ENCODE assay signal across 20 mouse cellular contexts in the genomic region with DNA sequence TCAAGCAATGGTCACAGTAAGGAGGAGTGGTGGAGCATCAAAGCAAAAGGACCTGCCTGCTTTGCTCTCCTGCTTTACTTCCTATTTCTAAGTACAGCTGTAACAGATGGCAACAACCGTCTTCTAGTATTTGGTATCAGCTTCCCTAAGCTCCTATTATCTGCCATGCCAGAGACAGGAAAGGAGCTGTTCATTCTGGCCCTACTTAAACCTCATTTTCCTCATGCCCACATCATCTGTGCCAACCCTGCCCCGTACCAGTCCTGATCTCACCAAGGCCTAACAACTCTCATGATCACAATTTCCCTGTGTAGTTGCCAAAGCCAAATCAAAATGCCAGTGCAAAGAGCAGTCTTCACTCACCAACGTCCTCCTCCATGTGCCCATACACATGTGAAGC.
DNase-seq lines count a peak whose midpoint lies in the region; ATAC-seq and TF ChIP-seq lines count a peak whose summit lies in the region.
"Had no signal": no experiment of that assay in that cellular context is flagged by ENCODE, and none has a peak within 500 bp of the region (broad histone marks: within the 10 kb centered on the region; RNA-seq: fewer than 3 reads in every experiment).

No protein-coding gene starts in this region.

- peaks cover 6% of the 10 kb centered on the region; the same call in 1 of the 2 replicates for H3K4me1 ChIP-seq in hindbrain, embryonic 12.5 days
- no peaks in the 10 kb centered on the region for H3K4me1 ChIP-seq in hindbrain, embryonic 11.5 days (replicated peaks; ENCODE audit: control insufficient read depth, insufficient read depth, low read length)
- no peaks in the 10 kb centered on the region; the same call in 1 of the 2 replicates for H3K4me1 ChIP-seq in midbrain, postnatal 0 days (ENCODE audit: insufficient read depth, low read length)
- H3K4me1 ChIP-seq: heart, embryonic 10.5 days; liver, embryonic 13.5 days; megakaryocyte, embryonic 14.5 days; stomach, embryonic 15.5 days had no signal

- H3K4me2 ChIP-seq in hindbrain, embryonic 12.5 days (replicated peaks): no peak overlapping the region
- no peak overlapping the region for H3K4me2 ChIP-seq in hindbrain, embryonic 11.5 days (replicated peaks; ENCODE audit: low read depth, low read length)
- H3K4me2 ChIP-seq in midbrain, postnatal 0 days (ENCODE audit: low read depth, low read length, poor library complexity, severe bottlenecking): no peak overlapping the region
- H3K4me2 ChIP-seq: liver, embryonic 13.5 days; stomach, embryonic 15.5 days had no signal

- DNase-seq in hindbrain, embryonic 11.5 days (ENCODE audit: low spot score): no peak
- peak; percentile 29 for DNase-seq in brain, adult 2 months (ENCODE audit: low read depth, low spot score)
- peak; percentile 14 for DNase-seq in midbrain, postnatal 0 days (ENCODE audit: low spot score)
- DNase-seq in layer of hippocampus, adult 11-12 months (ENCODE audit: low spot score): no peak
- no peak for DNase-seq in left cerebral cortex, adult 11 months (ENCODE audit: low spot score)
- DNase-seq: B cell, adult 2 months; cerebellum, adult 18-20 months; gastrocnemius, postnatal 14 days; heart, postnatal 36 days; kidney, adult 11 months; kidney, postnatal 36 days; liver, embryonic 13.5 days; right cerebral cortex, adult 18-20 months; spleen, adult 18-20 months; thymus, postnatal 36 days had no signal

- 0 out of 2 replicates have a peak, but pooled peaks have one; percentile 6 for ATAC-seq in hindbrain, embryonic 12.5 days (ENCODE audit: low FRiP score)
- no peak for ATAC-seq in hindbrain, embryonic 11.5 days (ENCODE audit: low FRiP score)
- ATAC-seq in granulocyte monocyte progenitor cell, adult 5-6 weeks (replicated peaks; ENCODE audit: poor library complexity, severe bottlenecking): peak; percentile 79
- no peak for ATAC-seq in midbrain, postnatal 0 days (ENCODE audit: low FRiP score)

- H3K36me3 ChIP-seq in hindbrain, embryonic 12.5 days: no peaks in the 10 kb centered on the region
- H3K36me3 ChIP-seq in hindbrain, embryonic 11.5 days (ENCODE audit: control insufficient read depth, insufficient read depth, low read length): no peaks in the 10 kb centered on the region
- no peaks in the 10 kb centered on the region for H3K36me3 ChIP-seq in midbrain, postnatal 0 days (ENCODE audit: insufficient read depth, low read length)
- H3K36me3 ChIP-seq: heart, embryonic 10.5 days; liver, embryonic 13.5 days; stomach, embryonic 15.5 days had no signal

- no peaks in the 10 kb centered on the region for H3K9me3 ChIP-seq in hindbrain, embryonic 12.5 days (replicated peaks)
- no peaks in the 10 kb centered on the region for H3K9me3 ChIP-seq in hindbrain, embryonic 11.5 days (ENCODE audit: control insufficient read depth, low read length)
- no peaks in the 10 kb centered on the region for H3K9me3 ChIP-seq in midbrain, postnatal 0 days (ENCODE audit: low read length)
- H3K9me3 ChIP-seq: heart, embryonic 10.5 days; liver, embryonic 13.5 days; megakaryocyte, embryonic 14.5 days; stomach, embryonic 15.5 days had no signal

- H3K9ac ChIP-seq in hindbrain, embryonic 12.5 days: no peak overlapping the region
- no peak overlapping the region for H3K9ac ChIP-seq in hindbrain, embryonic 11.5 days (ENCODE audit: low read depth, low read length)
- H3K9ac ChIP-seq in midbrain, postnatal 0 days (replicated peaks; ENCODE audit: low read length, poor library complexity, severe bottlenecking): no peak overlapping the region
- H3K9ac ChIP-seq: liver, embryonic 13.5 days; stomach, embryonic 15.5 days had no signal

- H3K27me3 ChIP-seq in hindbrain, embryonic 12.5 days: no peaks in the 10 kb centered on the region
- H3K27me3 ChIP-seq in hindbrain, embryonic 11.5 days (ENCODE audit: control insufficient read depth, insufficient read depth, low read length): no peaks in the 10 kb centered on the region
- no peaks in the 10 kb centered on the region for H3K27me3 ChIP-seq in midbrain, postnatal 0 days (ENCODE audit: insufficient read depth, low read length)
- H3K27me3 ChIP-seq: liver, embryonic 13.5 days; megakaryocyte, embryonic 14.5 days; stomach, embryonic 15.5 days had no signal

- no peak overlapping the region for H3K27ac ChIP-seq in hindbrain, embryonic 12.5 days
- no peak overlapping the region for H3K27ac ChIP-seq in hindbrain, embryonic 11.5 days (ENCODE audit: low read depth, low read length)
- no peak overlapping the region for H3K27ac ChIP-seq in midbrain, postnatal 0 days (ENCODE audit: low read depth, low read length)
- H3K27ac ChIP-seq: heart, embryonic 10.5 days; liver, embryonic 13.5 days; stomach, embryonic 15.5 days had no signal

- no peak for TF ChIP-seq CTCF in midbrain, postnatal 0 days (IDR thresholded peaks at IDR 0.05)

- no peak overlapping the region for H3K4me3 ChIP-seq in hindbrain, embryonic 12.5 days
- no peak overlapping the region for H3K4me3 ChIP-seq in hindbrain, embryonic 11.5 days (ENCODE audit: low read depth, low read length)
- H3K4me3 ChIP-seq in midbrain, postnatal 0 days (ENCODE audit: low read depth, low read length): no peak overlapping the region
- H3K4me3 ChIP-seq: heart, embryonic 10.5 days; liver, embryonic 13.5 days; megakaryocyte, embryonic 14.5 days; stomach, embryonic 15.5 days had no signal

- 82% methylated on average over 3 of the region's 3 CpGs for WGBS in hindbrain, embryonic 12.5 days
- 75% methylated on average over 3 of the region's 3 CpGs for WGBS in hindbrain, embryonic 11.5 days
- 71% methylated on average over 3 of the region's 3 CpGs for WGBS in midbrain, postnatal 0 days

Comparison
In these comparisons a context has a peak if more than half of its experiments do, and no peak if none do; other contexts are left out.
1. ATAC-seq: peak in hindbrain, embryonic 12.5 days (single experiment) and granulocyte monocyte progenitor cell, adult 5-6 weeks (single experiment); none in hindbrain, embryonic 11.5 days (single experiment) and midbrain, postnatal 0 days (single experiment).
2. DNase-seq: peak in brain, adult 2 months (single experiment) and midbrain, postnatal 0 days (single experiment); none in hindbrain, embryonic 11.5 days (single experiment), layer of hippocampus, adult 11-12 months (single experiment) and left cerebral cortex, adult 11 months (single experiment).